Mouse (Mus musculus) mesoderm, embryonic 11.5 days (tissue): ENCODE data around the gene Sphkap.
A peak's percentile ranks its signal among the peaks of the same experiment; 100 is the strongest.

Source experiments
- DNase-seq: peaks from one replicate; pipeline ENCODE4 v3.0.0-alpha.2; 2012; ENCODE audit warnings: low read depth, low spot score

The Sphkap gene

GRCm38 (mm10) chr1:83297137-83298076, 110.6 kb downstream of the Sphkap start:
- no peak for DNase-seq

DNA sequence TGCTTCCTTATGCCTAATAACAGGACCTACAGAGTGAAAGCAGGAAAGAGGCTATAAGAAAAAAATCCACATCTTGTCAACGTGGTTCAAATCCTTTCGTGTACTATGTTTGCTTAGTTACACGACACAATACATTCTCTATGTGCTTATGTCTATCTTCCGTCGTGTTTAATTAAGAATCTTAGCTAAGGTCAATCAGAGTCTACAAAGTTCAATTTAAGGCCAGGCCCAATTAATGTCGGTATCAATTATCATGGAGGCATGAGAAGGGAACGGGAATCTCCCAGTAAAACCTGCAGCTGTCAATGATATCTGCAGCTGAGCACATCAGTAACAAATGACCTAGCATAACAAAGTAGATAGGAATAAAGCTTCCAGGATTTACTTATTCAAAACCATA, 122.1 kb downstream of the Sphkap start:
- DNase-seq = no peak

DNA sequence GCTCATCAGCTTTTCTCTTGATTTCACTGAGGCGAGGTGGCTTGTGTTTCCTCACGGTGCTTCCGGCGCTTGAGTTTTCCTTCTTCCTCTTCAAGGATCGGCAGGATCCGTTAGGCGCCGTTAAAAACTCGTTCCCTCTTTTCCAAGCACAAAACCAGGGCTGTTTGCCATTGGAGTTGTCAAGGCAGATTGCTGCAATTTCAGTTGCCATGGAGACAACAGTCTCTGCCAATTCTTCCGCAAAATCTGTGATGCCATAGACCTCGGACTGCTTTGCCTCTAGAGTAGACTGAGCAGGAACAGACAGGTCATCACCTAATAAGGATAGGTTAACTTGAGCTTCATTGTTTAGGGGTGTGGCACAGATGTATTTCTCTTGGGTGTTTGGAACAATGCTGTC, 131.0 kb downstream of the Sphkap start:
- no peak for DNase-seq

- DNase-seq = no peak
These were observed 131.4 kb downstream of the Sphkap start for GRCm38 (mm10) chr1:83276637-83277036.

DNA sequence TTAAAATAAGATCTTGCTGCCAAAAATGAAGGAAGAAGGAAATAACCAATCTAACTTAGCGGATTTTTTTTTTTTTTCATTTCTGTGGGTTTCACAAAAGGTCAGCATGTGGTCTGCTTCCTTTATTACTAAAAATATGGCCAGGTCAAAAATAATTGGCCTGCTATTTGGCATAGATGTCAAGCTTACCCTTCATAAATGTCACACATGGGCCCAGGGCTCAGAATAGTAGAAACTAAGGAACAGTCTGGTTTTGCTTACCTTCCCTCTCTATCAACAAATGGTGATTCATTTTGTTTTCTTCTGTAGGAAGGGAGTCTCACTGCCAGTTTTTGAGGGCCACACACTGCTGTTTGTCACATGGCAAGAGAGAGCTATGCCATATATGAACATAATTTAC, 156.3 kb downstream of the Sphkap start:
- no peak for DNase-seq

DNA sequence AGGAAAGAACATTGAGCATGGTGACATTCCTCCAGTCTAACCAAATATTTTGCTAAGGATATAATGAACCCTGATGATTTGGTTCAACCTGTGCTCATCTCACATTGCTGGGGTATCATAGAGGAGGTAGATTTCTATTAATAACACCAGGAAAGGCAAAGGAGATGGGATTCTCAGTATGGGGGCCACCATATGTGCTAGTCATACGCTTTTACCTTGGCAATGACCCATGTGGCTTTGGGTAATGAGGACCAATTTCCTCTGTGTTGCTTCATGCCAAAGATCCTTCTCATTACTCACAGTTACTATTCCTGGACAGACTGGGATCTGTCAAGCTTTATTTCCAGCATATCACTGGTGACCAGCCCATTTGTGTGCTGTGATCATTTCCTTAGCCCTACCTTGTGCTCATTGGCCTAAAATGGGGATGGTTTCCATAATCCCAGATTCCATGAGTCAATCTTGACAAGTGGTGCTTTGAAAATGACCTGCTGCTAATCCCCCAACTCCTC, 159.7 kb downstream of the Sphkap start:
- DNase-seq = no peak

DNA sequence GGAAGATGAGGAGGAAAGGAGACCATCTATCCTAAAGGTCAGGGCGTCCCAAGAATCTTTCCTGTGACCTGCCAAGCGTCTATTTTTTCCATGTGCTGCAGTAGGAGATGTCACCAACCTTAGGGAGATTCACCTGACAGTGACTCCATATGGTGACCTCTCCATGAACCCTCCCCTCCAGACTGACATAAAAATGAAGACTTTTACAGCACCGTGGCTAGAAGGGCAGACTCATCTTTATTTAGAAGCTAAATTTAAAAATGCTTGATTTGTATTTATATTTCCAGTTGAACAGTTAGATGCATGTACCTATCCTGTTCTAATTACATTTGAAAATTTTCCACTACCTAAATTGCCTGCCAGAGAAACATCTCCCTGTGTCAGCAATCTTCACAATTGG, 180.1 kb downstream of the Sphkap start:
- no peak for DNase-seq

GRCm38 (mm10) chr1:83224423-83224960, 183.5 kb downstream of the Sphkap start:
- no peak for DNase-seq

DNA sequence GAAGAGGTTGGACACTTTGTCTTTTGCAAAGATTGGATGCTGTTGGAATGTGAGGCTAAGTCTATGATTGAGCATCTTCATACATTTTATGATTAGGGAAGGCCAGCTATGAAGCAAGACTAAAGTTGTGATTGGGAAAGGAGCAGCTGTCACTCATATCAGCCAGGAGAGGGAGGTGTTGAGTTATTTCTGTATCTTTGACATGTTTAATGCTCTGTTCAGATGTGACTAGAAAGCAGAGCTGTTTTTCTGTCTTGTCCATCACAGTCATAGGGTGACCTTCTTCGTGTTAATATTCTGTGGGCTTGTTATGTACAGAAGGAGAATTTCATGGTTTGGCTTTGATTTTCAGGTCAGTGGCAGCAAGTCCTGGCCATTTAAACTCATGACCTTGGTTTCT, 184.9 kb downstream of the Sphkap start:
- DNase-seq = no peak

GRCm38 (mm10) chr1:83218260-83218659, 189.7 kb downstream of the Sphkap start:
- DNase-seq = peak; percentile 15

DNA sequence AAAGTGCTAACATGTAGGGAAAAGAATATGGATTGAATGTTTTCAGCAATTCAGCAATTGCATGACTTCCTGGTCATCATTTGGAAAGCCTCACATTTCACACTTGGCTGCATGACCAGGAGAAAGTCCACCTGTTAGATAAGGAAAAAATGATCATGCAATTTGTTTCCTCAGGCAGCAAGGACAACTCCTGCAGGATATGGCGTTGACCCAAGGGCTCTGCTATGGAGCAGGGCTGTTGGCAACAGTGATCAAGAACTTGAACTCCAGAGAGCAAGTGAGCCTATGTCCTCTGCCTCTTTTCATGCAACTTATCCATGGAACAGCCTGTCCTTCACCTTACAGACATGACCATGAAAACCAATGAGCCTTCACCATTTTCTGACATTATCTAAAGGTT, 198.0 kb downstream of the Sphkap start:
- DNase-seq = no peak
